Mouse (Mus musculus) neural tube, embryonic 14.5 days (tissue): ENCODE results near the gene Dusp28. TPM values are rescaled to one million over a fixed set of nuclear protein-coding genes. Genes with fewer than 3 reads are reported as not detected.

Experiments
- ATAC-seq: fragments of 200-750 bp; cut with Nextera tagmentation; 2 replicates; pipeline ENCODE4 v1.8.0; 2017; ENCODE audit warnings: low read depth, mild to moderate bottlenecking, moderate TSS enrichment, moderate library complexity
- H3K27ac ChIP-seq: fragments of 300-500 bp; sonication (generic); 2 replicates; pipeline ENCODE4 v1.5.1; 2014; ENCODE audit warnings: low read depth, mild to moderate bottlenecking, control low read depth, low read length, moderate library complexity, mixed read lengths
- H3K27me3 ChIP-seq: fragments of 300-500 bp; sonication (generic); 2 replicates; pipeline ENCODE4 v1.6.1; 2014; ENCODE audit warnings: low read length; ENCODE audit not compliant: control insufficient read depth, insufficient read depth
- H3K36me3 ChIP-seq: fragments of 300-500 bp; sonication (generic); 2 replicates; pipeline ENCODE4 v1.6.1; 2014; ENCODE audit warnings: low read length, mixed read lengths; ENCODE audit not compliant: control insufficient read depth, insufficient read depth
- H3K4me1 ChIP-seq: fragments of 300-500 bp; sonication (generic); 2 replicates; pipeline ENCODE4 v1.6.1; 2014; ENCODE audit warnings: low read length; ENCODE audit not compliant: control insufficient read depth, insufficient read depth
- H3K4me2 ChIP-seq: fragments of 300-500 bp; sonication (generic); 2 replicates; pipeline ENCODE4 v1.6.1; 2014; ENCODE audit warnings: mild to moderate bottlenecking, low read depth, low read length, control low read depth
- H3K4me3 ChIP-seq: fragments of 300-500 bp; sonication (generic); 2 replicates; pipeline ENCODE4 v1.5.1; 2014; ENCODE audit warnings: low read depth, low read length, control low read depth, mixed read lengths
- H3K9ac ChIP-seq: fragments of 300-500 bp; sonication (generic); replicated peaks from 2 replicates; pipeline ENCODE4 v1.6.1; 2014; ENCODE audit warnings: low read depth, mild to moderate bottlenecking, control low read depth, low read length, mixed read lengths
- H3K9me3 ChIP-seq: fragments of 300-500 bp; sonication (generic); 2 replicates; pipeline ENCODE4 v1.6.1; 2016; ENCODE audit warnings: low read length; ENCODE audit not compliant: control insufficient read depth
- WGBS: fragments of 180-500 bp; shearing (Covaris S2); extraction: QIAGEN DNeasy Blood & Tissue Kit; methylation state at CpG from one replicate; pipeline ENCODE4 v1.1.7; 2014; 5-methylcytosine and 5-hydroxymethylcytosine counted together
- polyA plus RNA-seq: library from polyadenylated mRNA; unstranded; fragments of >200 nt; fragmentation: Nextera tagmentation; extraction: Ambion mirVana; gene quantifications from 2 replicates; pipeline ENCODE4 v1.2.1, GENCODE M21; 2014

Dusp28 gene
- polyA plus RNA-seq = 15.9 and 18.0 TPM in 2 replicates

DNA sequence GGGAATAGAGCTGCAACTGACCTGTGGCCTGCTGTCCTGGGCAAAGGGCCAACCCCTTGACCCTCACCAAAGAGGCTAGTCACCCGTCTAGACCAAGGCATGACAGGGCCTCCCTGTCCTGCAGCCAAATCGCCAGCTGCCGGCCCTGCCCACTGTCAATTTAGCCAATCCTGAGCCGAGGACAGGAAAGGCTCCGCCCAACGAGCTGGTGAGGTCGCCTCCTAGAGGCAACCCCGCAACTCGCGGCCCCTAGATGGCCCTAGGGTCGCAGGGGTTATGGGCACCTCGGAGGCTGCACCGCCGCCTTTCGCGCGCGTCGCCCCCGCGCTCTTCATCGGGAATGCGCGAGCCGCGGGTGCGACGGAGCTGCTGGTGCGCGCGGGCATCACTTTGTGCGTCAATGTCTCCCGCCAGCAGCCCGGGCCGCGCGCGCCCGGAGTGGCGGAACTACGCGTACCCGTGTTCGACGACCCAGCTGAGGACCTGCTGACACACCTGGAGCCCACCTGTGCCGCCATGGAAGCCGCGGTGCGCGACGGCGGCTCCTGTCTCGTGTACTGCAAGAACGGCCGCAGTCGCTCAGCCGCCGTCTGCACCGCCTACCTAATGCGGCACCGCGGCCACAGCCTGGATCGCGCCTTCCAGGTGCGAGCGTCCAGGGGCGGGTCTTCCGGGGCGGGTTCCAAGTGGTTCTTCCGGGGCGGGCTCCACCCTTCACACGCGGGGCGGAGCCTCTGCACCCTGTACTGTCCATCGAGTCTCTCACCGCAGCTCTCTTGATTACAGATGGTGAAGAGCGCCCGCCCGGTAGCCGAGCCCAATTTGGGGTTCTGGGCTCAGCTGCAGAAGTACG is at the start of gene Dusp28:
Gene Dusp28, plus strand, starts transcription at position 203 of the 853 bp plus-strand sequence.
- H3K27me3 ChIP-seq = no peaks in the 10 kb centered on the region
- peaks cover 29% of the 10 kb centered on the region for H3K4me1 ChIP-seq
- H3K4me3 ChIP-seq = peak within 1 kb of the TSS; percentile 83
- peak within 1 kb of the TSS; percentile 74 for H3K9ac ChIP-seq
- peak; percentile 87 for ATAC-seq
- peak within 1 kb of the TSS; percentile 76 for H3K4me2 ChIP-seq
- H3K27ac ChIP-seq = peak within 1 kb of the TSS; percentile 91
- no peaks in the 10 kb centered on the region for H3K9me3 ChIP-seq
- H3K36me3 ChIP-seq = no peaks in the 10 kb centered on the region
- WGBS = under 1% methylated on average over 80 of the region's 81 CpGs

DNA sequence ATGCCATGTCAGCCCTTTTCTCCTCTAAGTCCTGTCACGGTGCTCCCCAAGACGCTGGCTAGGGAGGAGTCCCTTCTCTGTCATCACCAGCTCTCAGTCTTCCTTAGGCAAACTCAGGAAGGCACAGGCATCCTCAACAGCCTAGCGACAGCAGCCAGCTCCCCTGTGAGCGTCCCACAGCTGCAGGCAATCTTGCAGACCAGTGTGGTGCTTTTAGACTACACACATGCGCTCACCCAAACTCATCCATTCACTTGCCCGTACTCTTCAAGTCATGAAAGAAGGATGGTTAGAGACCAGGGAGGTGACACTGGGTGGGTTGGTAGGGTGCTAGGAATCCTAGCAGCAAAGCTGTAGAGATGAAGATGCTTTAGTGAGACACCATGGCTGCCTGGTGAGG is 45.3 kb upstream of the Dusp28 start:
- Histone ChIP-seq H3K4me3 (no peak overlapping the region), H3K27me3 (no peaks in the 10 kb centered on the region), H3K9ac (no peak overlapping the region), H3K4me2 (no peak overlapping the region), H3K9me3 (no peaks in the 10 kb centered on the region), H3K4me1 (no peaks in the 10 kb centered on the region), H3K36me3 (peaks cover 38% of the 10 kb centered on the region), H3K27ac (no peak overlapping the region)
- 67% methylated on average over 6 of the region's 6 CpGs for WGBS
- peak; percentile 10; the same call in 1 of the 2 replicates for ATAC-seq

DNA sequence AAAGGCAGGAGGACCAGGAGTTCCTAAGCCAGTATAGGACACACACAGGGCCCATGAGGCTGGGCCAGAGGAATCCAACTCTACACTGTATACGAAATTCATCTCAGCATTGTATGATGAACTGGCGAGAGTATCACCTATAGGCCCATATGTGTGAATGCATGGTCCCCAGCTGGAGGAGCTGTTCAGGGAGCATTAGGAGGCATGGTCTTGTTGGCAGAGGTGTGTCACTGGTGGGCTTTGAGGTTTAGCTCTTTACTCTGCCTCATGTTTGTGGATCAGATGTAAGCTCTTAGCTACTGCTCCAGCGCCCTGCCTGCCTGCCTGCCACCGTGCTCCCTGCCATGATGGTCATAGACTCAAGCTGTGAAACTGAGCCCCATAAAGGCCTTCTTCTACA is 43.5 kb upstream of the Dusp28 start:
- 88% methylated on average over 4 of the region's 4 CpGs for WGBS
- Histone ChIP-seq H3K4me3 (no peak overlapping the region), H3K9me3 (no peaks in the 10 kb centered on the region), H3K27me3 (no peaks in the 10 kb centered on the region), H3K4me1 (no peaks in the 10 kb centered on the region), H3K4me2 (no peak overlapping the region), H3K9ac (no peak overlapping the region), H3K27ac (no peak overlapping the region), H3K36me3 (peaks cover 21% of the 10 kb centered on the region)
- ATAC-seq = no peak

DNA sequence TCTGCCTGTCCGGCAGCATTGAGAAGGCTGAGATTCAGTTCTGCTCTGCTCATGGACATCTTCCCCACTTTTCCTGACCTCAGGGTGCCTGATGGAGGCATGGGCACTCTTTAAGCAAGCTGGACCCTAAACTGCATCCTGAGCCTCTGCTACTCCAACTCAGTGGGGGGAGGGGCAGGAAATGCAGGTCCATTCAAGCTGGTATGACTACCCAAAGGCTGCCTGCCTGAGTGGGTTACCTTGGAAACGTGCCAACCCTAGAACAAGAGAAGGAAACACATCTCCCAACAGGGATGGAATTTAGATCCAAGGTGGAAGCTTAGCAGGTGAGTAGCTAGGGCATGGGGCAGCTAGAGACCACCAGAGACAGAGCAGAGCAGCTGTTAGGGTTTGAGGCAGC is 40.6 kb upstream of the Dusp28 start:
- no peaks in the 10 kb centered on the region for H3K4me1 ChIP-seq
- no peaks in the 10 kb centered on the region for H3K27me3 ChIP-seq
- ATAC-seq = no peak
- H3K9ac ChIP-seq = no peak overlapping the region
- no peak overlapping the region for H3K4me3 ChIP-seq
- H3K27ac ChIP-seq = no peak overlapping the region
- no peak overlapping the region for H3K4me2 ChIP-seq
- no peaks in the 10 kb centered on the region for H3K36me3 ChIP-seq
- 78% methylated on average over 2 of the region's 2 CpGs for WGBS
- no peaks in the 10 kb centered on the region for H3K9me3 ChIP-seq

DNA sequence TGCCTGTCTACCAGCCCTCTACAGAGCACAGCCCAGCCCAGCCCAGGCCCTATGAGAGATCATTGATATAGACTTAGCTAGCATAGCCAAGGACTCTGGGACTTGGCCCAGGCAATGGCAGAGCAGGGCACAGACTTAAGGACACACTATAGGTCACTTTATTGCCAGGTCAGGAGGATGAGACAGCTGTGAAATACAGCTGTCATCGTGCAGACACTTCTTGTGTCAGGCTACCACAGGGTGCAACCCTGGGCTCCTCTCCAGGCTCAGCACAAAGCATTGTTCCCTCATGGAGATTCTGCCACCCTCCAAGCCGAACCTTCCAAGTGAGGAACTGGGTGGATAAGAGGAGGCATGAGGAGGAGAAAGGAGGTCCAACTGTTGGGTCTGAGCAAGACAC is 36.8 kb upstream of the Dusp28 start:
- H3K4me1 ChIP-seq = no peaks in the 10 kb centered on the region
- no peak overlapping the region for H3K9ac ChIP-seq
- H3K27ac ChIP-seq = no peak overlapping the region
- no peaks in the 10 kb centered on the region for H3K9me3 ChIP-seq
- no peak for ATAC-seq
- WGBS = 83% methylated on average over 2 of the region's 2 CpGs
- H3K4me2 ChIP-seq = no peak overlapping the region
- no peaks in the 10 kb centered on the region for H3K36me3 ChIP-seq
- H3K27me3 ChIP-seq = no peaks in the 10 kb centered on the region
- no peak overlapping the region for H3K4me3 ChIP-seq

DNA sequence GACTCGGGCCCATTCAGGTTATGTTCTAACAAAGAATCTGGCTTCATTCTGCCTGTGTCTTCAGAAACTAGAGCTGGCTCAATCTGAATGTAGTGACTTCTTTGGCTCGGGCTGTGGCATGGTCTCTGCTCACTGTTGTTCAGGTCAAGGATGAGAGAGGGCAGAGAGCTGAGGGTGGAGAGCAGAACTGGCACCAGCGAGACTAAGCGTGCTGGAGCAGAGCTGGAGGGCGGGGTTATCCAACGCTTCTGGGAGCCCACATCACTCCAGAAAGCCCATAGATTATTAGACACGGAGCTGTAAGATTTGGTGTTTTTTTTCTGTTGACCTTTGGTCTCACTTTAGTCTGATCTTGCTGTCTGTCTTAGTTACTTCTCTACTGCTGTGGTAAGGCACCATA is 34.1 kb upstream of the Dusp28 start:
- H3K4me3 ChIP-seq = no peak overlapping the region
- no peaks in the 10 kb centered on the region for H3K36me3 ChIP-seq
- H3K9me3 ChIP-seq = no peaks in the 10 kb centered on the region
- no peak overlapping the region for H3K4me2 ChIP-seq
- H3K4me1 ChIP-seq = no peaks in the 10 kb centered on the region
- no peak overlapping the region for H3K27ac ChIP-seq
- no peak for ATAC-seq
- H3K27me3 ChIP-seq = no peaks in the 10 kb centered on the region
- WGBS = 86% methylated on average over 7 of the region's 7 CpGs
- H3K9ac ChIP-seq = no peak overlapping the region

DNA sequence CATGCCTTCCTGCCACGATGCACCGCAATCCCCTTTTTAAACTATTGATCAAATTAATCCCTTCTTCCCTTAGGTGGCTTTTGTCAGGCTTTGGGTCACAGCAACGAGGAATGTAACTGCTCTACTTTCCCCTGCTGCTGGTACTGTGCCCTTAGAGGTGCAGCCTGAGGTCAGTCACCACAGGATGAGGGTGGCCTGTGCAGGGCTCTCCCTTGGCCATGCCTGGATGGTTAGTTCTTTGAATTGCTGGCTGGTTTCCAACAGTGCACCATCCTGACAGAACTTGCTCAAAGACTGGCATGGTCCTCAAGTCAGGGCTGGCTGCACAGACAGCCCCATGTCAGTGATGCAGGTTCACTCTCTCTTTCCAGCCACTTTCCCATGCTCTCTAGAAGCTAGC is 32.8 kb upstream of the Dusp28 start:
- no peak for ATAC-seq
- H3K9ac ChIP-seq = no peak overlapping the region
- H3K9me3 ChIP-seq = no peaks in the 10 kb centered on the region
- H3K27ac ChIP-seq = no peak overlapping the region
- no peak overlapping the region for H3K4me3 ChIP-seq
- H3K27me3 ChIP-seq = no peaks in the 10 kb centered on the region
- H3K4me1 ChIP-seq = no peaks in the 10 kb centered on the region
- 81% methylated on average over 3 of the region's 3 CpGs for WGBS
- no peaks in the 10 kb centered on the region for H3K36me3 ChIP-seq
- no peak overlapping the region for H3K4me2 ChIP-seq

DNA sequence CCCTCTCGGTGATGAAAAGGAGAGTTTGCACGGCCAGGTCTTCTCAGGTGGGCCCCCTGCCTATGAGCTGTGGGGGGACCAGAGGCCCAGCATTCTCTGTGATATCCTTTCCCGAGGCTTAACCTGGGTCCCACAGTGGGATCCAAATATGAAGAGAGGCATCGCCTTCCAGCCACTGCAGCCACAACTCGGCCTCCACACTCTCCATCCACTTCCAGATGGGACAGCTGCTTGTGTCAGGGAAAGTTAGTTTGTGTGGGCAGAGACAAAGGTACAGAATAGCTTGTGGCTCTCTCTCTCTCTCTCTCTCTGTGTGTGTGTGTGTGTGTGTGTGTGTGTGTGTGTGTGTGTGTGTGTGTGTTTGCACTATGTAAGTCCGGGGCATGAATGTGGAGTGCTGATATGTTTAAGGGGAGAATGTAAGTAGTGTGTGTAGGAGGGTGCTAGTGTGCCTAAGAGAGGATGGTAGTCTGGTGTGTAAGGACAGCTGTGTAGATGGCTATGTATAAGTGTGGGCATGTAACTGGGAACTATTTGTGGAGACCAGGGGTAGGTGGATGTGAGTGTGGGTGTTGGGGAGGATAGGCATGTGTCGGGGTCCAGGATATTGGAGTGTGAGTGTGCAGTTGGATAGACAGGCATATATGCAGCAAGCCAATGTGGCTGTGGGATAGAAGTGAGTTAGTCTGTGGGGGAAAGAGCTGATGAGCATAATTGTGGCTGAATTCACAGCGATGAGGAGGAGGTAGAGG is 31.2 kb upstream of the Dusp28 start:
- no peaks in the 10 kb centered on the region for H3K27me3 ChIP-seq
- 89% methylated on average over 8 of the region's 8 CpGs for WGBS
- H3K9me3 ChIP-seq = no peaks in the 10 kb centered on the region
- no peak overlapping the region for H3K4me3 ChIP-seq
- ATAC-seq = no peak
- H3K36me3 ChIP-seq = no peaks in the 10 kb centered on the region
- H3K27ac ChIP-seq = no peak overlapping the region
- H3K4me1 ChIP-seq = no peaks in the 10 kb centered on the region
- no peak overlapping the region for H3K4me2 ChIP-seq
- H3K9ac ChIP-seq = no peak overlapping the region

DNA sequence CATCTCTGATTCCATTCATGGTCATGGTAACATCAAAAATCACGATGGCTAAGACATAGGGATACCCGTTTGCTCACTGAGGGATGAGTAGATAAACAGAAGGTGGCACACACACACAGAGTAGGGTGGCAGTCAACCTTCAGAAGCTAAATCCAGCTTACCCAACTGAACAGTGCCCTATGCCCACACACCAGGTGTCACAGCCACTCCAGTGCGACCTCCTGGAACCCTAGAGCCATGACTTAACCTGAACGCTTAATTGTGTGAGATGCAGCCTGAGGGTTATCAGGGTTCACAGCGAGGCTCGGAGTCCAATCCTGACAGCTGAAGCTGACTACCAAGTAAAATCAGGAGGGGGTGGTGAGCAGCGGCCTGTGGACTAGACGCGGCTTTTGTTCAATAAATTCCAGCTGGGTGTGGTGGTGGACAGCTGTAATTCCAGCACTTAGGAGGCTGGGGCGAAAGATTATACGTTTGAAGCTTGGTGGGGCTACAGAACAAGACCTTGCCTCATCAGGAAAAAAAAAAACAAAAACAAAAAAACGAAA is 29.3 kb upstream of the Dusp28 start:
- H3K4me2 ChIP-seq = no peak overlapping the region
- 69% methylated on average over 12 of the region's 12 CpGs for WGBS
- H3K4me1 ChIP-seq = no peaks in the 10 kb centered on the region
- no peak for ATAC-seq
- H3K36me3 ChIP-seq = no peaks in the 10 kb centered on the region
- H3K27ac ChIP-seq = no peak overlapping the region
- no peak overlapping the region for H3K9ac ChIP-seq
- H3K9me3 ChIP-seq = no peaks in the 10 kb centered on the region
- H3K27me3 ChIP-seq = no peaks in the 10 kb centered on the region
- H3K4me3 ChIP-seq = no peak overlapping the region
